Mouse (Mus musculus) lung, postnatal 0 days (tissue): ENCODE data around the gene Fgf15.

Experiments used
- CTCF ChIP-seq: IDR thresholded peaks from 2 replicates; pipeline ENCODE4 v1.5.1; 2016; ENCODE audit warnings: antibody characterized with exemption, mild to moderate bottlenecking
- EP300 ChIP-seq: IDR thresholded peaks from 2 replicates; pipeline ENCODE4 v1.6.1; 2016; ENCODE audit warnings: antibody characterized with exemption, mild to moderate bottlenecking, control low read depth

DNA sequence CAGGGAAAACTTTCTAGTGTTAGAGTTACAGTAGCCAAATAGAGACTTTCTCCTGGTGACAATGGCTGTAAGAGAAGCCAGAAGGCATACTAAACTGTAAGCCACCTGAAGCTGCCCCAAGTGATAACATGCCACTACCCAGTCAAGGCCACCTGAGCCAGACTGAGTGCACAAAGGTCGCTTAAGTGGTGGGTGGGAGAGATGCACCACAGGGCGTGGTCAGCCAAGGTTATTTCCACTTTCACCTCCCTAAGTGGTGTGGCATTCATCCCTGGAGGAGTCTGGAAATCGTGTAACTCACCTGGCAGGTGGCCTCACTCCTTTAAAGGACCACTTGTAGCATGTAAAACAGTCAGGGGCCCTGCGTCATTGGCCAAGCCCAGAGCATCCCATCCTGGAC is 29.2 kb upstream of the Fgf15 start:
- no peak for TF ChIP-seq CTCF
- no peak for TF ChIP-seq EP300
